Mouse (Mus musculus): ENCODE measurements around the gene Anapc15. TPM values are rescaled to one million over a fixed set of nuclear protein-coding genes. Genes with fewer than 3 reads are reported as not detected.

Gene Anapc15
- 10 to 100 TPM; 31.8 to 34.3 TPM for total RNA-seq (2021)
- long read RNA-seq, transcript Anapc15-210 (6 exons, 3,103 nt) = major isoform, 7 of 22 reads
- long read RNA-seq, partial matches to known transcripts = 2 of 22 reads
- long read RNA-seq, other reads (novel, unspliced or antisense) = 11 of 22 reads

DNA sequence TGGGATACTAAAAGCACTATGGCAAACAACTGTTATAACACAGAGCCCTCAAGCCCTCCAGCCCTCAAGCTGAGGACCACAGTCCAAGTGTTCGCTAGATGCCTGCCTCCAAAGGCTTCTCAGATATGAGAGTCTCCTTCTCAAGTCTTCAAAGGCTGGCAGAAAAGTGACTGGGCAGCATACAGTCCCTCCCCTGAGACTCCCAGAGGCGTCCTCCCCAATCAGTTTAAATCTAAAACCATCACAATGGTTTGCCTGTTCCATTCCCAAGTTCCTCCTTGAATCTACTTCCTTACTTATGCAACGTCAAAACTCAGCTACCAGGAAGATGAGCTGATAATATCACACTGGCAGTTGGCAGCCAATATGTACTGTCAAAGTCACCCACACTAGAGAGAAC lies at the start of gene Anapc15:
Anapc15 (plus strand) TSS at position 301 of the 400 bp plus-strand sequence.
- DNase-seq (ENCODE audit: low spot score in 2 of 2) = no peak

DNA sequence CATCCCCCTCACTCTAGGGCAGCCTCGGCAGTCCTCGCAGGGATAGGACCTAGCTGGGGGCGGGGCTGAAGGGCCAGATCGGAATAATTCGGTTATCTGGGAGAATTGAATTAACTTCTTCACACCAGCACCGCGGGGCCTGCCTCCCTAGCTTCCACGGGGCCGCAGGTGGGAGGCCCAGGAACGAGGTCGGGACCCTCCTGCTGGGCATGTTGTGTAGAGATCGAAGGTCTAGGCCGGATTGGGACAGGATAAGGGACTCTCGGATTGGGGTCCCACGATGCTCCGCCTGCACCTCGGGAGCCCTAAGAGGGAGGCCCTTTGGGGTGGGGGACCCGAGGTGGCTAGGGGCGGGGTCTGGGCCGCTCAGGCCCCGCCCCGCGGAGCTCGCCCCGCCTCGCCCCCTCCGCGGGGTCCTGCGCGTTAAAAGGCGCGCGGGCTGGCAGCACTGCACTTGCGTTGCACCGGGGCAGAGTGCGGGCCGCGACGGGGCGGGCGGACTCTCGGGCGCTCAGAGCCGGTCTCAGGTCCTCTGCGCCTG lies 45.6 kb upstream of the Anapc15 start, which contains the start of gene Phox2a:
Phox2a (plus strand) TSS at position 453 of the 541 bp plus-strand sequence.
- DNase-seq (ENCODE audit: low spot score in 2 of 2) = no peak

DNA sequence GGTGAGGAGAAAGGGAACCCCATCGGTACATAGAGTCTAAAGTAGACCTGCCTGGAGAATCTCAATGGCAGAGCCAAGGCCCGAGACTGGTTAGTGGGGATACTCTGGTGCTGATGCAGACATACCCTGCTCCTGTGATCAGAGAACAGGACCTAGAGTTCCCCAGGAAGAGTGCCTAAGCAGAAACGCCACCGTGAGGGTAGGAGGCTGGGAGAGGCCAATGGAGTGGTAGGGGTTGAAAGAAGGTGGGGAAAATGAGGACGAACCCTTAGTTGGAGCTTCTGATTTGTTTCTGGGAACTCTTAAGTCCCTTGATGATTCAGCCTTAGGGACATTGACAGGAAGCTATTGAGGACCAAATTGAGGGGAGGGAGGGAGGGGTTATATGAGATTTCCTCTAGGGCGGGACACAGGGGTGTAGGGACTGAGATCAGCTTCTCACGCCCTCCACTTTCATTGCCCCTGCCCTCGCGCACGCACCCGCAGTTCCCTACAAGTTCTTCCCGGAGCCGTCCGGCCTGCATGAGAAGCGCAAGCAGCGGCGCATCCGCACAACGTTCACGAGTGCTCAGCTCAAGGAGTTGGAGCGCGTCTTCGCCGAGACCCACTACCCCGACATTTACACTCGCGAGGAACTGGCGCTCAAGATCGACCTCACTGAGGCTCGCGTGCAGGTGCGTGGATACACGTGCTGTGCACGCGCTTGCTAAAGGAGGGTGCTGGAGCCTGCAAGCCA lies 43.1 kb upstream of the Anapc15 start:
- DNase-seq (ENCODE audit: low spot score in 2 of 2) = peak in 1 of 2 experiments; percentile 11

DNA sequence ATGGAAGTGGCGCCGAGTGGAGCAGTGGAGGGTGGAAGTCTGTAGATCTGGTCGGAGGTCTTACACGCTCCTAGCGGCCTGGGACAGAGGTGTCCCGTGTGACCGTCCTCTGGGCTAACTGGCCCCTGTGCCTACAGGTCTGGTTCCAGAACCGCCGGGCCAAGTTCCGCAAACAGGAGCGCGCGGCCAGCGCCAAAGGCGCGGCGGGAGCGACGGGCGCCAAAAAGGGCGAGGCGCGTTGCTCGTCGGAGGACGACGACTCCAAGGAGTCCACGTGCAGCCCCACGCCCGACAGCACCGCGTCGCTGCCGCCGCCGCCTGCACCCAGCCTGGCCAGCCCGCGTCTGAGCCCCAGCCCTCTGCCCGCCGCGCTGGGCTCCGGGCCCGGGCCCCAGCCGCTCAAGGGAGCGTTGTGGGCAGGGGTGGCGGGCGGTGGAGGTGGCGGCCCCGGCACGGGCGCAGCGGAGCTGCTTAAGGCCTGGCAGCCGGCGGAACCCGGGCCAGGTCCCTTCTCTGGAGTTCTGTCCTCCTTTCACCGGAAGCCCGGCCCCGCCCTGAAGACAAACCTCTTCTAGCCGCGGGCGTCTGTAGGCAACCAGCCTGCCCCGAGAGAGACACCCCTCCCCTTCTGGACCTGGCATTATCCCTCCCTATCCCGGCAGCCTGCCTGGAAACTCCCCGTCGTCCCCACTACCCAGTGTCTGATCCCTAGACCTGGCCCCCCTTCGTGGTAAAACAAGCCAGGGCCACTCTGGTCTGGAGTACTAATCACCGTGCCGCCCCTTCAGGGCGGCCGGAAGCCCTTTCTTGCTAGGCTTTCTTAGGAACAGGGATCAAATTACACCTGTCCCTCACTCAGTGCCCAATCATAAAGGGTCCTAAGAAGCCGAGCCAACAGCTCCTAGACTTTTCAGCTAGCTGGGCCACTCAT lies 41.7 kb upstream of the Anapc15 start:
- DNase-seq (ENCODE audit: low spot score in 2 of 2) = peak in 1 of 2 experiments; percentile 57

DNA sequence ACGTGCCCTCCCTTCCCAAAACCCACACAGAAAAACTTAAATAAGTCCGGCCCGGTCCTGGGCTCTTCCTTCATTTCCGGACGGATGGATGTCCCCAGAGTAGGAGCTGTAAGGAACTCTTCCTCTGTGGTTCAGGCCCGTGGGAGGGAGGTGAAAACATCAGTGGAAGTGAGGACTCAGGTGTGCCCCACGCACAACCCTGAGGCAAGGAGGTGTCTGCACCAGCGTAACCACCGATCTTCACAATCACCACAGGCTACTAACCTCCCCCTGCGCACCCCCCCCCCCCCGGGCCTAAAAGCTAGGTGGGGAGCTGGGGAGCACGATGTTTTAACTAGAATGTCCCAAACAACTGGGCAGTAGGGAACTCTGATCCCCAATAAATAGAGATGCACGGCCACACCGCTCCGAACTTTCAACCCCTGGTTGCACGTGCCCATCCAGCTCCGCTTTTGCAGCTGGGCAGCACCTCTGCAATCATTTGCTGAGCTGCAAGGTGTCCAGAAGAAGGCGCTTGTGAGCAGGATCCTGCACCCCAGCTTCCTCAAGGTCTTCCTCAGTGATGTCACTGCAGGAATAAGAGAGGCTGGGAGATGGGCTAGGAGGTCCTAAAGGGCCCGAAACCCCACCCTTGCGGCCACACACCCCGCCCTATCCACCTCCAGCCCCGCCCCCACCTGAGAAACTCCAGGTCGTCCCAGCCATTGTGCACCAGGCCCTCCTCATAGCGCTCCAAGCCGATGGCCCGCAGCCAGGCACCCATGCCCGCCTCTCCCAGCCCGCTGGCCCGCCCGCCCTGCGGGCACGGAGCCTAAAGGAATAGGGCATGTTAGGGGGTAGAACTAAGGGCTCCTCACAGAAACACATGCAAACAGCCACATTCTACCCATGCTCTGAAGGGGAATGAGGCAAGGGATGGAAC lies 40.4 kb upstream of the Anapc15 start:
- DNase-seq (ENCODE audit: low spot score in 2 of 2) = no peak

DNA sequence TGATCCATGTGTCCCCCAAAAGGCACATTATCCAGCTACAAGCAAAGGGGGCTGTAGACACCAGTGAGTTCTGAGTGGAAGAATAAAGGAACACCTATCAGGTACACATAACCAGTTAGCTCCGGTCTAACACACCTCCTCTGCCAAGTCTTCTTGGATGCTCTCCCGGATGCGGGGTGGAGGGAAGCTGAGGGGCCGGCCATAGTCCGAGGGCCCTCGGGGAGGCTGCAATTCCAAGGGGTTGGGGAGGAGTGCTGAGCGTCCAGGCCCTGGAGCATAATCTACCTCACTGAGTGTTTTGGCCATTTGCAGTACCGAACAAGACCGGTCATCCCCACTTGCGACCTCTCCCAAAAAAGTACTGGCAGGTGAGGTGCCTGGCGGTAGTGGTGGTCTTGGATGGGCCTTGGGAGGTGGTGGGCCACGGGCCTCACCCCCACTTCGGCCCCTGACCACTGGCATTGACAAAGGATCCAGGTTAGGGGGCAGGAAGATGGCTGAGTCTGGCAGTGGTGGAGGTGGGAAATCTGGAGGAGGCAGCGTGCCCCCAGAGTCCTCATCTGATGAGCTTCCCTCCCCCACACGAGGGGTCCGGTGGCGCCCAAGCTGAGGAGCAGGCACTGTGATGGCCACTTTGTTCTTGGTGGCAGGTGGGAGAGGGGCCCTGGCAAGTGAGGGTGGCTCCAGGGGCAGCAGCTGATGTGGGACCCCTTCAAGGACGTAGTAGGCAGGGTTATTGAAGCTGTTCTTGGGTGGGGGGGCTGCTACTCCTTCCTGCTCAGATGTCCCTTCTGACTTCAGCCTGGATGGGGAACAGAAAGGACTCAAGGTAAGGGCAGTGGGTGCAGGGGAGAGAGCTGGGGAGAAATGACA lies 39.5 kb upstream of the Anapc15 start:
- no peak for DNase-seq (ENCODE audit: low spot score in 2 of 2)

DNA sequence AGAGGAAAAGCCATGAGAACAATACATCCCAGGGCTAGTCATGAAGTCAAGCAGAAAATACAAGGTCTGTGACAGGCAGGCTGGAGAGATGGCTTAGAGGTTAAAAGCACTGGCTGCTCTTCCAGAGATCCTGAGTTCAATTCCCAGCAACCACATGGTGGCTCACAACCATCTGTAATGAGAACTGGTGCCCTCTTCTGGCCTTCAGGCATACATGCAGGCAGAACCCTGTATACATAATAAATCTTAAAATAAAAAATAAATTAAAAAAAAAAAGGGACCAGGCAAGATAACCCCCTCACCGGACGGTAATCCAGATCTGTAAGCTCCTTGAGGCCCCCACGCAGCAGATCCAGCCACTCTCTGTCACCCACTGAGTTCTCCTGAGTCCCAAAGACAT lies 33.1 kb upstream of the Anapc15 start:
- DNase-seq (ENCODE audit: low spot score in 2 of 2) = no peak

DNA sequence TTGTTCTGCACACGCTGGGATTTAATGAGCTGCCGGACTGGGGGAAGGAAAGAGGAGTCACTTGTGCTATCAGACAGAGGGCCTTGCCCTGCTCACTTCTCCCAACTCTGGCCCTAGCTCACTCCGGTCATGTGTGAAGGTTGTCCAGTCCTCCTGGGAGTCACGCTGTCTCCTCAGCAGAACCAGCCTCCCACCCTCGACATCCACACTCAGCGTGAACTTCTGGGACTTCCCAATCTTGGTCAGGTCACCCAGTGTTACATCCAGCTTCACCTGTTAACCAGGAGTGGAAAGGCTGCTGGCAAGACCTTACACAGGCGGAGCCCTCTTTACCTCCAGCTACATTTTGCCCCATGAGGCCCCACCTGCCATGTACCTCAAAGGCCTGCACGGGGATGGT lies 32.1 kb upstream of the Anapc15 start:
- DNase-seq (ENCODE audit: low spot score in 2 of 2) = no peak

DNA sequence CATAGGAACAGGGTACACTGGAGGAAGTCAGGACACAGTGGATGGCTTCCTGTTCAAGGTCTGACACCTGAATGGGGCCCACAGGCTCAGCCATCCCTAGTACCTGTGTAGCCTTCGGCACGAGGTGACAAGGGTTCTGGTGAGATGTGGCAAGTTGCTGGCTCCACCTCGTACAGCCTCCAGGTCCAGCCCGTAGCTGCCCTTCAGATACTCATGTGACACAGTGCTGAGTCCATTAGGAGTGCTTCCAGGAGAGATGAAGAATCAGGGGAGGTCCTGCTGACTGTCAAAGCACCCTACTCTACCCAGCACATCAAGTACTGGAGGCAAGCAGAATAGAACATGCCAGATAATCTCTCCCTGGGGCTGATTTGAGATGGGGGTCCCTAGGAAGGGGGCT lies 31.1 kb upstream of the Anapc15 start:
- no peak for DNase-seq (ENCODE audit: low spot score in 2 of 2)

DNA sequence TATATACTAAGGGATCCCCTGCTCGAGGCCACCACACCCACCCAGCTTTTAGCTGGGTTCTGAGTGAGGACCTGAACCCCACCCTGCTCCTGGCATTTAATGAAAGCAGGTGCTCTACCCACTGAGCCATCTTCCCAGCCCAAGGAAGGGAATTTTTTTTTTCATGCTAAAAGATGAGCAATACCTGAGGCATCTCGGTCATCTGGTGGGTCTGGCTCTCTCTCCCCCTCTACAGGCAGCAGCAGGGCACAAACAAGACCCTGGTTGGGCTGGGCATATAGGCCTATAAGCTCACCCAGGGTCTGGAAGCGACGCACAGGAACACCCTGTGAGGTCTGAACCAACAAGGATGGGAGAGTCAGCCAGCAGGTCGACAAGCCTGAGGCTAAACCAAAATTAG lies 30.2 kb upstream of the Anapc15 start:
- DNase-seq (ENCODE audit: low spot score in 2 of 2) = no peak

DNA sequence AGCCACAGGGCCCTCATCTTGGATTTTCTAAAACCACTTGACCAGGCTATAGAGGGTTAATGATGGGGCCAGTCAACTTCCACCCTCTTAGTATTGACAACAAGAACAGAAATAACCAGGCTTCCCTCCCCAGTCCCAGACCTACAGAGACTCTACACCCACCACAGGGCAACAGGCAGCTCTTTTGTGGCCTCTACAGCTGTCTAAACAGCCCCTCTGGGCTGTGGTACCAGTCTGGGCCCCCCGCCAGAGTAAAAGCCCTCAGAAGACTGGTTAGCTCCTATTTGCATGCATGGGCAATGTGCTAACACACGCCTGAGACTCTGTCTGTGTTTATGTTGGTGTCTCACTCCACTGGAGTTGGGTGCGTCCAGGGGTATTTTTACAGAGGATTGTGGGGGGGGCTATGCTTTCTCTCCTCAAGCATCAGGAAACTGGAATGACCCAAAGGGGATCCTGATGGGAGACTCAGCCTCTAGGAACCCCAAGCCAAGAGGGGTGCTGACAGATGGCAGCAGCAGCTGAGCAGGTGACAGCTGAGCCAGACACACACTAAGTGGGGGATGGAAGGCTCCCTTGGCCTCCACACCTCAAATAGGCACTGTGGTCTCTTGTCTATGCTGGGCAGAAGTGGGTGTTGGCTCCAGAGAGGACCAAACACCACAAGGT lies 29.5 kb upstream of the Anapc15 start:
- DNase-seq (ENCODE audit: low spot score in 2 of 2) = peak; percentile 41 to 63

DNA sequence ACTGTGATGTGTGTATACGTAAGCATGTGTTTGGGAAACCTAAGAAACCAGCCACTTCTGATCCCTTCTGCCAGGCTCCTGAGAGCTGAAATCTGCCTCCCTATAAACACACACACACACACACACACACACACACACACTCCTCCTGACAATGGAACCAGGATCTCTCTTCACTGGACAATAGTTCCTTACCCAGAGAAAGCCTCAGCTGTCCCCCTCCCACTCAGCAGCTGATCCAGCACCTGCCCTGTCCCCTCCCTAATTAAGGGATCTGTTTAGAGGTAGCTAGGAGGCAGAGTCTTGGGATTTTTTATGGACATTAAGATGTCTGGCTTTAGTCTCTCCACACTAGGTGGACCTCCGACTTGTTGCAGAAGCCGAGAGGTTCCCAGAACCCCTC lies 28.6 kb upstream of the Anapc15 start:
- DNase-seq (ENCODE audit: low spot score in 2 of 2) = no peak

DNA sequence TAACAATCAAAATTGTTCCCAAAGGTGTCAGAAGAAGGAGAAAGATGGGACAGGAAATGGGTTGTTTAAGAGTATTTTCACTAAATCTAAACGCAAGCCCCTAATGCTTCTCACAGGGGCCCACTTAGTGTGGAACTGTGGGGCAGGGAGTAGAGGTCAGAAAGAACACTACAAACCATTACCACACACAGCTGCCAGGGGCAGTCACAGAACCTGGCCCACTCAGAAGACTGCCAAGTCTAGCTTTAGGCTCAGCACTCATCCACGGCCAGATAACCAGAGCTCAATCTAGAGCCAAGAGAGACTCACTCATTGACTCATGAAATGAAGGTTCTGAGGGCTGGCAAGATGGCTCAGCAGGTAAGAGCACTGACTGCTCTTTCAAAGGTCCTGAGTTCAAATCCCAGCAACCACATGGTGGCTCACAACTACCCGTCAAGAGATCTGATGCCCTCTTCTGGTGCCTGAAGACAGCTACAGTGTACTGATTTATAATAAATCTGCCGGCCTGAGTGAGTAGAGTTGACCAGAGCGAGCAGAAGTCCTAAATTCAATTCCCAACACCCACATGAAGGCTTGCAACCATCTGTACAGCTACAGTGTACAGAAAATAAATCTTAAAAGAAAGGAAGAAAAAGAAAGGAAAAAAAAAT lies 27.9 kb upstream of the Anapc15 start:
- DNase-seq (ENCODE audit: low spot score in 2 of 2) = no peak

DNA sequence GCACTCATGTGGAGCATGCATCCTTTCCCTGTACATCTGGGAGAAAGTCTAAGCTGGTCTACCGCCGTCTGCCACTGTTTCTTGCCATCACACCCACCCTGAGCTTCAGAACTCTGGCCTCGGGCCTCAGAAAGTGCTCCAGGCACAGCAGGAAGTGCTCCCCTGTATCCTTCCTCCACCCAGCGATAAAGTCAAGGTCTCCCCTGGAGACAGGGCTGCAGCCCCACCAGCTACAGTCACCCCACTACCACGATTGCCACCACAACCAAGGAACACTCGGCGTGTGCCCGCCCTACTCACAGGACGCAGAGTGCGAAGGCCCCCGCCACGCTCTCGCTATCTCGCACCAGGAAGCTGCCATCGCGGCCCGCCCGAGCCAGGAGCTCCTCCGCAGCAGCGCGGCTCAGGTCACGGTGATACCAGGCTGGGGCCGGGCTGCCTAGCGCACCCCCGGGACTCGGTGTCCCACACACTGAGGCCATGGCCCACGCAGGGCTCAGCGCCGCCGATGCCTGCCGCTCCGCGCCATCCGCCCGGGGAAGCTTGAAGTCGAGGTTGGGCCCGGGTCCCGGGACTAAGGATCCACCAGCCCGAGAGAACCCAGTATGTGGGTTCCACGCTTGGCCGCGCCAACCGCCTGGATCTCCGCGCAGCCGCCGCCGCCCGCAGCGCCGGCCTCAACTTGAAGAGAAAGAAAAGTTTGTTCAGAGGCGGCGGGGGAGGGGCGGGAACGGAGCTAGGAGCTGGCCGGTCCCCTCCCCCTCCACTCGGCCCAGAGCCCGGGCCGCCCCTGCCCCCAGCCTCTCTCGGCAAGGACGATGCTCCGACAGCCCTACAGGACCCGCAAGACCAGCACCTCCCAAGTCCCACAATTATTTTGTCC lies 27.0 kb upstream of the Anapc15 start:
- DNase-seq (ENCODE audit: low spot score in 2 of 2) = peak; percentile 42 to 71

DNA sequence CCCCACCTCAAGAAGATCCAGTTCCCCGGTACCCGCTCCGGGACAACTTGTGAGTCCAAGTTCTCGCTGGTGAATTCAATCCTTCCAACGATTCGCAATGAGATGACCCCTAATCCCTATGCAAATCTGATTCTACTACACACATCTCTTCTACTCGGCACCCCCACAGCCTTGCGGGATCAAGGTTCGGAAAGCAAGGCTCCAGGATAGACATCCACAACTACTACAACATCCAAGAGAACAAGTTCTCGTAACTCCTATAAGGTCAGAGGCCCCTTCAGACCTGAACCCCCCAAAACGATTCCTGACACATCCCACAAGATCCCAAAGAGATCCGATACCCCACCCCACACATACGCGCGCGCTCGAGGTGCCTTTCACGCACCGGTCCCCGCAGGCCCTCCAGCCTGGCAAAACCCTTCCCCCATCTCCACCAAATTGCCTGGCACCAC lies 26.3 kb upstream of the Anapc15 start:
- DNase-seq (ENCODE audit: low spot score in 2 of 2) = no peak

DNA sequence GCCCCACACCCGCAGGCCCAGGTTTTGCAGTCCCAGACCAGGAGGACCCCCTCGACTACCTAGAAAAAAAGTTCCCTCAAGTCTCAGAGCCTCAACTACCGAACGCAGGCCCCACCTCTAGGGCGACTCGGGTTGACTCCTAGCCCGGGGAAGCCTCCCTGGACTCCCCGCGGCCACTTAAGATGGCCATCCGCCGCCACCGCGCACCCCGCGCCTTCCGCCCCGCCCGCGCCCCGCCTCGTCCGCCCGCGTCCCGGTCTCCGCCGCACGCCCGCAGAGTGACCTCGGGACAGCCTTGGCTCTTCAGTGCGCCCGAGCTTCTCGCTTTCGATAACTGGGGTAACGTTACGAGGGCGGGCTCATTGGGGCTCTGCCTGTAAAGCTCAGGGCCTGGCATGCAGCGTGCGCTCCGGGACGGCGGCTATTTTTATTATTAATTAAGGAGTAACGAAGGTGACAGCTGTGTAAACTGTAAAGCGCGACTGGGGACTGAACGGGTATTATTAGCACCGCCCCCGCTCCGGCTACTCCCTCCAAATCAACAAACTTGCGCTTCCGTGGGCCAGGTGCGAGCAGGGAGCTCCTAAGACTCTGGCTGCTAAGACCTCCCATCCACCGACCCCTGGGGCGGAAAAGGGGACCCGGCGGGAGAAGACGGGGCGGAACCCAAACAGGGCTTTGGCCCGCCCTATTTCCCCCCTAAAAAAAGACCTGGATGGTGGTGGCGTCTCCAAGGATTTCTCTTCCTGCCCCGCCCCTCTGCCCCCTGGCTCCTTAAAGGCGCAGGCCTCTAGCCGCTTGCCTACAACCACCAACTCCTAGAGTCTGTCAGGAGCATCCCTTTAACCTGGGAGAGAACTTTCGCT lies 25.7 kb upstream of the Anapc15 start, which contains the start of gene Inppl1:
Inppl1 (minus strand) TSS at position 624 of the 866 bp plus-strand sequence.
- peak; percentile 58 to 72 for DNase-seq (ENCODE audit: low spot score in 2 of 2)

All from layer of hippocampus, postnatal 10 days (tissue).